Mouse (Mus musculus) hindbrain, embryonic 11.5 days (tissue): ENCODE data around the gene Txndc12. TPM values are rescaled to one million over a fixed set of nuclear protein-coding genes. Genes with fewer than 3 reads are reported as not detected.

Experiments used
- ATAC-seq: fragments of 200-750 bp; cut with Nextera tagmentation; 2 replicates; pipeline ENCODE4 v1.8.0; 2017; ENCODE audit warnings: mild to moderate bottlenecking, moderate TSS enrichment, moderate library complexity; ENCODE audit not compliant: low FRiP score
- DNase-seq: peaks from one replicate; pipeline ENCODE4 v3.0.0-alpha.2; 2015; ENCODE audit warnings: low spot score
- H3K27ac ChIP-seq: fragments of 300-500 bp; sonication (generic); 2 replicates; pipeline ENCODE4 v1.5.1; 2014; ENCODE audit warnings: mild to moderate bottlenecking, low read depth, low read length
- H3K27me3 ChIP-seq: fragments of 300-500 bp; sonication (generic); 2 replicates; pipeline ENCODE4 v1.6.1; 2014; ENCODE audit warnings: mild to moderate bottlenecking, low read length, moderate library complexity, mixed read lengths; ENCODE audit not compliant: control insufficient read depth, insufficient read depth
- H3K36me3 ChIP-seq: fragments of 300-500 bp; sonication (generic); 2 replicates; pipeline ENCODE4 v1.6.1; 2014; ENCODE audit warnings: mild to moderate bottlenecking, low read length, moderate library complexity, mixed read lengths; ENCODE audit not compliant: control insufficient read depth, insufficient read depth
- H3K4me1 ChIP-seq: fragments of 300-500 bp; sonication (generic); replicated peaks from 2 replicates; pipeline ENCODE4 v1.6.1; 2014; ENCODE audit warnings: low read length, mixed read lengths; ENCODE audit not compliant: control insufficient read depth, insufficient read depth
- H3K4me2 ChIP-seq: fragments of 300-500 bp; sonication (generic); replicated peaks from 2 replicates; pipeline ENCODE4 v1.6.1; 2014; ENCODE audit warnings: mild to moderate bottlenecking, low read depth, low read length
- H3K4me3 ChIP-seq: fragments of 300-500 bp; sonication (generic); 2 replicates; pipeline ENCODE4 v1.5.1; 2014; ENCODE audit warnings: low read depth, low read length
- H3K9ac ChIP-seq: fragments of 300-500 bp; sonication (generic); 2 replicates; pipeline ENCODE4 v1.6.1; 2014; ENCODE audit warnings: low read depth, low read length
- H3K9me3 ChIP-seq: fragments of 300-500 bp; sonication (generic); 2 replicates; pipeline ENCODE4 v1.6.1; 2016; ENCODE audit warnings: low read length; ENCODE audit not compliant: control insufficient read depth
- WGBS: fragments of 180-500 bp; shearing (Covaris S2); extraction: QIAGEN DNeasy Blood & Tissue Kit; methylation state at CpG from one replicate; pipeline ENCODE4 v1.1.7; 2014; 5-methylcytosine and 5-hydroxymethylcytosine counted together
- polyA plus RNA-seq: library from polyadenylated mRNA; unstranded; fragments of >200 nt; fragmentation: Nextera tagmentation; extraction: Ambion mirVana; gene quantifications from 2 replicates; pipeline ENCODE4 v1.2.1, GENCODE M21; 2014

The Txndc12 gene
- polyA plus RNA-seq: 111 and 115 TPM in 2 replicates

DNA sequence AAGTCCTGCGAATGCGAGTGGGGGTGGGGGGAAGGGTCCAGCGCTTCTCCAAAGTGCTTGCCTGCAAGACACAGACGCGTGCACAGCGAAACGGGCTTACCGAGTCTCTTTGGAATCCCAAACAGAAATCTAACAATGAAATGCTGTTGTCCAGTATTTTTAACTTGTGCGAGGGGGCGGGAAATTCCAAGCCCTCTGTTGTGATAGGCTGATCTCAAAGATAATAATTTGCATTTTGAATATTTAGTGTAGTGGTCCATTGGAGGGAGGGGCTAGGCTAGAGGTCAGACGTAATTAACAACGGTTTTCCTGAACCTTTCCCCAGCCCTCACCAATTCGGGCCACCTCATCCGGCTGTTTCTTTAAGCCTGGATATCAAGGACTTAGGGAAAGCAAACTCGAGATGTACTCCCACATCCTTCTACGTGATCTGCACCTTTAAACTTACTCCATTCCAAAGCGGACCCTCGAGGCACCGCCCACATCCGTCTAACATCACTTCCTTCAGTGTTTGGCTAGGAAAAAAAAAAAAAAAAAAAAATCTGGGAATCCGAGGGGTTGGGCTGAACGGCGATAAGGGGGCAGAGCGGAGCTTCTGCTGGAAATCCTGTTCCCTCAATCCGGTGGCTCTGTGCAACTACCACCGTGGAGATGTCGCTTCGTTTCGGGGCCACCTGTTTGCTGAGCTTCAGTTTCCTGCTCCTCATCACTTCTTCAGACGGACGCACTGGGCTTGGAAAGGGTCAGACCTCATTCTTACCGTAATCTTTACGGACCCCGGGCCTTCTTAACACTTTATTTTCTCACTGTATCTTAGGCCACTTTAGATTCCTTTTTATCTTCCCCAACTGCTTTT, at the start of gene Txndc12:
TSS of gene Txndc12 (plus strand) at position 487 of the 856 bp plus-strand sequence.
- Histone ChIP-seq H3K4me1 (peaks cover 4% of the 10 kb centered on the region; the same call in 1 of the 2 replicates), H3K27ac (peak within 1 kb of the TSS; percentile 98), H3K36me3 (no peaks in the 10 kb centered on the region), H3K4me2 (peak within 1 kb of the TSS; percentile 68), H3K27me3 (no peaks in the 10 kb centered on the region), H3K4me3 (peak within 1 kb of the TSS; percentile 97), H3K9me3 (no peaks in the 10 kb centered on the region), H3K9ac (peak within 1 kb of the TSS; percentile 99)
- WGBS: under 1% methylated on average over 34 of the region's 34 CpGs
- ATAC-seq: peak; percentile 87
- DNase-seq: peak; percentile 93

DNA sequence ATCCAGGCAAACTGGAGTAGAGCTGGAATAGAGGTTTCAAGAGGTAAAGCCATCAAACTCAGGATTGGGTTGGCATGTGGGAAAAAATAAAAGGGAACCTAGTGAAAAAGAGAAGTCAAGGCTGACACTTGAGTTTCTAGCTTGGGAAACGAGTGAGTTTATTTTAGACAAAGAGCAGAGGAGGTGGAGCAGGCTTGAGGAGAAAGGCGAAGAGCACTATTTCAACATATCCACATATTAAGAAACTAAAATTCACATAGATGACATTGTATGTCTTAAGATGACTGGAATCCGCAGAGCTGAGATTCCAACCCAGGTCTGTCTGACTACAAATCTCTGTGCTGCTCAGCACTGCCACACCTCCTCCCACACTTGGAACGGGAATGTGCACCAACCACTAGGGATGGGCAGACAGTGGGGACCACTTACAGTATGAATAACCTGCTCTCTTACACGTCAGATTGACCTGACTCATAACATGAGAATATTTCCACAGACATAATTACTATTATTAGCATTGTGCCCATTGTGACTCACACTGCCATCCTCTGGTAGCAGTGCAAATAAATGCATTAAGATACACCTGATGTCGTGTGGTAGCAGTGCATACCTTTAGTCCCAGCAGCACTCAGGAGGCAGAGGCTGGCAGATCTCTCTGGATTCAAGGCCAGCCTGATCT, 45.0 kb upstream of the Txndc12 start:
- Histone ChIP-seq H3K27me3 (no peaks in the 10 kb centered on the region), H3K4me3 (no peak overlapping the region), H3K4me2 (no peak overlapping the region), H3K9me3 (no peaks in the 10 kb centered on the region), H3K9ac (no peak overlapping the region), H3K4me1 (no peaks in the 10 kb centered on the region), H3K36me3 (no peaks in the 10 kb centered on the region), H3K27ac (no peak overlapping the region)
- DNase-seq: no peak
- WGBS: 81% methylated on average over 6 of the region's 6 CpGs
- ATAC-seq: no peak

DNA sequence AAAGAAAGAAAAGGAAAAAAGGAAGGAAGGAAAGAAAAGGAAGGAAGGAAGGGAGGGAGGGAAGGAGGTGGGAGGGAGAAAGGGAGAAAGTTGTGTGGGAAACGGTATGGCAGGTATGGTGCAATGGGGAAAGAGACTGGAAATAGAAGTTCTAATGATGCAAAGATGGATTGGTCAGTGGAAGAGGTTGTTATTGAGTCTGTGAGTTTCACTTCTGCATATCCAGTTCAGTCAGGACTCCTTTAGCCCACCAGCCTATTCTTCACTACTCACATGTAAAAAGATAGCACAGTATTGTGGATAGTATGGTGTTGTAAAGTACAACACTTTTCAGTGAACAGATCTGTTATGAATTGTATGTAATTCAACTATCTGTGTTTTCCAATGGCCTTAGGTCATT, 43.9 kb upstream of the Txndc12 start:
- no peak overlapping the region for H3K4me2 ChIP-seq
- no peaks in the 10 kb centered on the region for H3K27me3 ChIP-seq
- no peaks in the 10 kb centered on the region for H3K9me3 ChIP-seq
- WGBS: 50% methylated on average over 1 of the region's 1 CpGs
- DNase-seq (no peak), ATAC-seq (no peak)
- no peak overlapping the region for H3K4me3 ChIP-seq
- no peak overlapping the region for H3K27ac ChIP-seq
- H3K36me3 ChIP-seq: no peaks in the 10 kb centered on the region
- H3K4me1 ChIP-seq: no peaks in the 10 kb centered on the region
- H3K9ac ChIP-seq: no peak overlapping the region

DNA sequence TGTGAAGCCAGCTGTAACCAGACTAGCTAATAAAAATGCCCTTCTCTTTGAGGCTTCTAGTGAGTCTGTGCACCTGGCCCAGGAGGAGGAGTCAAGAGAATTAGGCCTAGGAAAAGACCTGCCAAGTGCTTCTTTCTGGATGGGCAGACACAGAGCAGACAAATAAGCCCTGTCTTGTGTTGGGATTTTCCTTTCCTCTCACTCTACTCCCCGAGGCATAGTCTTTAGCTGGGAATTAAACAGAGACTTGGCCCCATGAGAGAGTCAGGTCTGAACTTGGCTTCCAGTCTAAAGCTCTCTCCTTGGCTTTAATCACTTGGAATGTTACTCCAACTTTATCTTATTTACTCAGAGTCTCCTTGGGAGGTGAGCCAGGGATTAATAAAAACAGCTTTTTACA, 40.5 kb upstream of the Txndc12 start:
- no peaks in the 10 kb centered on the region for H3K9me3 ChIP-seq
- H3K4me1 ChIP-seq: no peaks in the 10 kb centered on the region
- no peak overlapping the region for H3K9ac ChIP-seq
- 67% methylated on average over 1 of the region's 1 CpGs for WGBS
- H3K4me3 ChIP-seq: no peak overlapping the region
- no peak overlapping the region for H3K4me2 ChIP-seq
- ATAC-seq (no peak), DNase-seq (no peak)
- no peaks in the 10 kb centered on the region for H3K27me3 ChIP-seq
- no peak overlapping the region for H3K27ac ChIP-seq
- H3K36me3 ChIP-seq: no peaks in the 10 kb centered on the region

DNA sequence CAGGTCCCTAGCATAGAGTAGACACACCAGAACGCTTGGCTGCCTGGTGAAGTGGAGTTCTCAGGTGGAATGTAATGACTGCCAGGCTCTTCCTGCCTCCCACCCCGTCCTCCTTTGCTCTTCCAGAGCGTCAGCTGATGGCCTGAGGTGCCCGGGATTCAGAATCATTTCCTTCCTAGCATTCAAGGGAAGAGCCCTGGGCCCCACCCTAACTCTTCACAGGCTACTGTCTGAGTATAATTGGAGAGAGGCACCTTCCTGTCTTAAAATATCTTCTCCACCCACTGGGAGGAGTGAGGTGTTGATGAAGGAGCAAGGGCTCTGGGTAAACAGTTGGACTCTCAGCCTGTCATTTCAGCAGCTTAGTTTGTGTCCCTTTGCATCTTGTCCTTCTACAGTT, 37.7 kb upstream of the Txndc12 start:
- H3K4me3 ChIP-seq: no peak overlapping the region
- H3K27me3 ChIP-seq: no peaks in the 10 kb centered on the region
- 63% methylated on average over 4 of the region's 4 CpGs for WGBS
- DNase-seq (no peak), ATAC-seq (no peak)
- no peaks in the 10 kb centered on the region for H3K9me3 ChIP-seq
- H3K36me3 ChIP-seq: no peaks in the 10 kb centered on the region
- H3K4me2 ChIP-seq: no peak overlapping the region
- H3K27ac ChIP-seq: no peak overlapping the region
- H3K9ac ChIP-seq: no peak overlapping the region
- no peaks in the 10 kb centered on the region for H3K4me1 ChIP-seq

DNA sequence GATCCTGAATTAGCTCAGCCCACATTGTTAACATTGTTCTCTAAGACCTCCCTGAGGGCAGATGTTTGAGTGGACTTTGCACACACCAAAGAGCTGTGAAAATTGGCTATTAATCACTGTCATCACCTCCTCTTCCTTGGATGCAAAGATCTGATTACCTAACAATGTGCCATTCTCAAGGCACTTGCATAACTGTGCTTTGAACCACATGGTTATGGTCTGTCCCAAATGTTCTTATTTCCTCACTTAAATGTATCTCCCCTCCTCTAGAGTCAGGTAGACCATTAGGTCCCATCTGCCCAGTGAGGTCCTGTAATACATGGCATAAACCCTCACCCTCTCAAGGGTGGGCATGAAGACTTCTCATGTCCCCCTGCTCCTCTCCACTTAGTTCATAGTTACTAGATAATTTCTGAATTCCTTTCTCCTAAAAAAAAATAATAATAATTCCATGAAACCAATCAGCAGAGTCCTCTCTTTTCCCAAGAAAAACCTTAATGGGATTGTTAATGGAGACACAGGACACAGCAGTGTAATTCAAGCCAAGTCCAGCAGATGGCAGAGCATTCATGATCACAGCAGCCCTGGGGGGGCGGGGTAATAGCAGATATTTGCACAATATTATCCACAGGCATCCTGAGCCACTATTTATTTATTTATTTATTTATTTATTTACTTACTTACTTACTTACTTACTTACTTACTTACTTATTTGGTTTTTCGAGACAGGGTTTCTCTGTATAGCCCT, 36.1 kb upstream of the Txndc12 start:
- DNase-seq (peak; percentile 80), ATAC-seq (peak; percentile 83)
- WGBS: 67% methylated on average over 2 of the region's 2 CpGs
- Histone ChIP-seq H3K4me1 (no peaks in the 10 kb centered on the region), H3K27ac (no peak overlapping the region), H3K9ac (no peak overlapping the region), H3K27me3 (no peaks in the 10 kb centered on the region), H3K4me3 (no peak overlapping the region), H3K36me3 (no peaks in the 10 kb centered on the region), H3K4me2 (no peak overlapping the region), H3K9me3 (no peaks in the 10 kb centered on the region)

DNA sequence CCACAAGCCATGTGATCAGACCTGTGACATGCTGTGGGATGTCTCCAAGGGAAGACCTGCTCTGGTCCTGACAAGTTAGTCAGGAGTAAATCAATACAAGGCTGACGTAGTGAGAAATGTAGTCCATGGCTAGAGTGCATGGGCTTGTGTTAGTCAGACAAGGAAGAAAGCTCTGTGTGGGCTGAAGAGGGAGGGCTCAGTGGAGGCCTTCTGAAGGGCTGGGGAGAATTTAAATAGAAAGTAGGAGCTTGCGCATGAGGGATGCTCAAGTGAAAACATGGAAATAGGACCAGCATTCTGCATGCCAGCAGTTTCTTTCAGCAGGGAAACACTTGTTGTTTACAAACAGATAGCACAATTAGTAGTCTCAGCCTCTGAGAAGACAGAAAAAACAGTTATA, 30.9 kb upstream of the Txndc12 start:
- DNase-seq: no peak
- Histone ChIP-seq H3K9me3 (no peaks in the 10 kb centered on the region), H3K9ac (no peak overlapping the region), H3K27me3 (no peaks in the 10 kb centered on the region), H3K36me3 (no peaks in the 10 kb centered on the region), H3K4me2 (no peak overlapping the region), H3K27ac (no peak overlapping the region), H3K4me3 (no peak overlapping the region), H3K4me1 (no peaks in the 10 kb centered on the region)
- no peak for ATAC-seq
- WGBS: 86% methylated on average over 2 of the region's 2 CpGs

DNA sequence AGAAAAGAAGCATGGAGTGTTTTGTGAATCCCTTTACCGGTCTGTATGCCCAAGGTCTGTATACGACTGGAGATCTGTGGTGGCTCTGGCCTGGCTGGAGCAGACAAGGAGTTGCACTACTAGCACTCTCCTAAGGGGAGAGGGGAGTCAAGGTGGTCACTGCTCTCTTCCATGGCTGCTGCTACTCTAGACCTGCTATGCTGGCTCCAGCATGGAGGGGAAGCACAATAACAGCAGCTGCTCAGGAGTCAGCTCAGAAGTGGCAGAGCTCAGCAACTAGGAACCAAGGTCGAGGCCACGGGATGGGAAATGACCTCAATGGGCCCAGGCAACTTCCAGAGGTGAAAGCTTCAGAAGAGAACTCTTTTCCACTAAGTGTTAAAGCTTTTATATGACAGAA, 23.3 kb upstream of the Txndc12 start:
- DNase-seq (no peak), ATAC-seq (no peak)
- Histone ChIP-seq H3K9me3 (no peaks in the 10 kb centered on the region), H3K36me3 (no peaks in the 10 kb centered on the region; the same call in 1 of the 2 replicates), H3K4me3 (no peak overlapping the region), H3K4me2 (no peak overlapping the region), H3K4me1 (no peaks in the 10 kb centered on the region), H3K27me3 (no peaks in the 10 kb centered on the region), H3K27ac (no peak overlapping the region), H3K9ac (no peak overlapping the region)
- 72% methylated on average over 4 of the region's 4 CpGs for WGBS
